Mouse (Mus musculus): ENCODE data around the gene Serpina10. TPM values are rescaled to one million over a fixed set of nuclear protein-coding genes. Genes with fewer than 3 reads are reported as not detected.
A peak's percentile ranks its signal among the peaks of the same experiment; 100 is the strongest.

The Serpina10 gene
- total RNA-seq, 2 experiments from 2014 or later = not detected

DNA sequence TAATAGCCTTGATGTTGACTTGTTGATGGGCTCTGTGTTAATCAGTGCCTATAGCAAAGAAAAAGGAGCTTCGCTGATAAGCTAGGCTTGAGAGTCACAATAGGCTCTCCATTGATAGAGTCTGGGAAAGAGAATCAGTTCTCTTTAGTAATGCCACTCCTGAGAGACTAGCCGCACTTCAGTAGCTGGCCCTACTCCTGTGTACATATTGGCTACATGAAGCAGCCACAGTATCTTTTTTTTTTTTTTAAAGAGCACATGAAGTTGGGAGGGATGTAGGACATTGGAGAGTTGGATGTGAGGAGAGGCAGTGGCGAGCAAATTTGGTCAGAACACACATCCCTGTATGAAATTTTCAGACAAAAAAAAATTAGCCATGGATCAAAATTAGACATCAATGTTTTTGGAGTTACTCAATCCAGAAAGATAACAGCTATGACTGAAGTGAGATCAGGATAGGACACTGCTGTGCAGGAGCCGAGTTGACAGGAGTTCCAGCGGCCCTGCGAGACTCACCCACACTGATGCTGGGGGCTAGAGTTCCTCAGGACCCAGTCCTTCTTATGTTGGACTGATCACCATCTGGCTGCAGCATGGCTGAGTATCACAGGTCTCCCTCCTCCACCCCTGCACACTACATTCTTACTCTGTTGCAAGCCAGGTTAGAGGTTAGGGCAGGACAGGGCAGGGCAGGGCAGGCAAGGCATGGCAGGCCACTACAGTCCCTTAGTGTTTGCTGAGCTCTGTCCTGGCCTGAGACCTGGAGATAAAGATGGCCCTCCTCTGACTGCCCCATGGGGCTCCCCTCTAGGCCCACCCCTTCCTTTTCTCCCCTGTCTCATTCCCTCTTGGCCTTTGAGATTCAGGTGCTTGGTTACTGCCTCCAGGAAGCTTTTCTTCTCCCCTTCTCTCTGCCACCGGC lies 24.1 kb upstream of the Serpina10 start:
- TF ChIP-seq CTCF (IDR thresholded peaks at IDR 0.05) = no peak
- no peak for DNase-seq (ENCODE audit: extremely low spot score in 1 of 2, low spot score in 2 of 2)
- Histone ChIP-seq H3K27ac (no peak overlapping the region), H3K4me3 (no peak overlapping the region)
- intact Hi-C loops (cut with DNase I) = no loop called here

DNA sequence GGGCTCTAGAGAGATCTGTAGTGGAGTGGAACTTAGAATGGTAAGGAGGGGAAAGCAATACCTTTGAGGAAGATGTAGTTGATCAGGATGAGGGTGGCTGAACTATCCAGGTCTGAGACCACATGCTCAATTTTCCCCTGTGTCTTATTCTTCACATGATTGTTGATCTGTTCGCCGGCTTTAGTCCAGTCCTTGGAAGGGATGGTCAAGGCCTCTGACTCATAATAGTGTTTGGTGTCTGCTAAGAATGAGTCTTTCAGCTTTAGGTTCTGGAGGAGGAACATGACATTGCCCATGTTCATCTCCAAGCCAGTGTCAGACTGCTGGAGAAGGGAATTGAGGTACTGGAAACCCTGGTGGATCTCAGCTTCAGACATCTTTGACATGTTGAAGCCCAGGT lies 22.6 kb upstream of the Serpina10 start:
- Histone ChIP-seq H3K27ac (no peak overlapping the region), H3K4me3 (no peak overlapping the region)
- intact Hi-C loops (cut with DNase I) = no loop called here
- TF ChIP-seq CTCF (IDR thresholded peaks at IDR 0.05) = no peak
- DNase-seq (ENCODE audit: extremely low spot score in 1 of 2, low spot score in 2 of 2) = no peak

DNA sequence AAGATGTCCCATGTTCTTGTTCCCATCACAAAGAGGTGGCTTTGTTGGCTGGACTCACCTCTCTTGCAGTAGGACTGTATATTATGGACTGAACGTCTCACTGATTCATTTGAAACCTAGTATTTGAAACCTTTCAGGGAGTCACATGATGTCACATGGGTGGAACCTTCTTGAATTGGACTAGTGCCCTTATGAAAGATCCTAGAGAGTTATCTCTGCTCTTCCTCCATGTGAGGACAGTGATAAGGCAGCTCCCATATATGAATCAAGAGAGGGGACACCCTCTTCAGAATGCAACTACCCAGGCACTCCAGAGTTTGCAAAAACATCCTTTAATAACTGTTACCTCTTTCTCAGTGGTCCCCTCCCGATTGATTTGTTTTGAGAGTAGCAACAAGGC lies 15.1 kb upstream of the Serpina10 start:
- Histone ChIP-seq H3K4me3 (no peak overlapping the region), H3K27ac (no peak overlapping the region)
- intact Hi-C loops (cut with DNase I) = no loop called here
- no peak for DNase-seq (ENCODE audit: extremely low spot score in 1 of 2, low spot score in 2 of 2)
- TF ChIP-seq CTCF (IDR thresholded peaks at IDR 0.05) = no peak

DNA sequence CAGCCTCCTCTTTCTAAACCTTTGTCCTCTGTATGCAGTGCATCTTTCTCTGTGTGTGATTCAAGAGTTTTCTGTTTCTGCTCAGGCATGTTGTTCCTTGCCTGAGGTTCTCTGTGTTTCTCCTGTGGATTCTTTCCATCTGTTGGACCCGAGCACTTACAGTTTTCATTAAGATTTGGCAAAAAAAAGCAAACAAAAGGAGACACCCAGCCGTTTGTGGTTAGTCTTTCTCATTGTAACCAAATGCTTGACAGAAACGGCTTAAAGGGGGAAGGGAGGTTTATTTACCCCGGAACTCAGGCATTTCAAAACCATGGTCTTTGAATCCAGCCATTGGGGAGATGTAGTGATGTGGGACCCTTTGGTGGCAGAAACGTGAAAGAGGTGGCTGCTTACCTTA lies 13.4 kb upstream of the Serpina10 start:
- H3K4me3 ChIP-seq = no peak overlapping the region
- no peak overlapping the region for H3K27ac ChIP-seq
- intact Hi-C loops (cut with DNase I) = loop anchor here (5.0 kb wide), 2 partner anchors 102 to 217 kb away; partner anchors contain the start of gene Ddx24
- DNase-seq (ENCODE audit: extremely low spot score in 1 of 2, low spot score in 2 of 2) = no peak
- TF ChIP-seq CTCF (IDR thresholded peaks at IDR 0.05) = no peak

DNA sequence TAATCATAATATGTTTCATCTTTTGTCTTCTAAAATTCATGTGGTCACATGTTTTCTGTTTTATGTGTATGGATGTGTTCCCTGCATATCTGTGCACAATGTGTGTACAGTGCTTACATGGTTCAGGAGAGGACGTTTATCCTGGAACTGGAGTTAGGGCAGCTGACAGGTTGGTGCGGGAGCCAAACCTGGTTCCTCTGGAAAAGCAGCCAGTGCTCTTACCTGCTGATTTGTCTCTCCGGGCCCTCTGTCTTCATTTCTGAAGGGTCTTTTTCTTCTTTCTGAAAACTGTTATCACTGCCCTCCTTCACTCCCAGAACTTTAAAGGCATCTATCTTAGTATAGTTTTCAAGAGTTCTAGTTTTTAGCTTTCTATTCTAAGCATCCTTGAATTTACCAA lies 12.6 kb upstream of the Serpina10 start:
- no peak for TF ChIP-seq CTCF (IDR thresholded peaks at IDR 0.05)
- Histone ChIP-seq H3K4me3 (no peak overlapping the region), H3K27ac (no peak overlapping the region)
- no peak for DNase-seq (ENCODE audit: extremely low spot score in 1 of 2, low spot score in 2 of 2)
- intact Hi-C loops (cut with DNase I) = loop anchor here (2.0 to 5.0 kb wide), 3 partner anchors 102 to 217 kb away; partner anchors contain the start of gene Ddx24

DNA sequence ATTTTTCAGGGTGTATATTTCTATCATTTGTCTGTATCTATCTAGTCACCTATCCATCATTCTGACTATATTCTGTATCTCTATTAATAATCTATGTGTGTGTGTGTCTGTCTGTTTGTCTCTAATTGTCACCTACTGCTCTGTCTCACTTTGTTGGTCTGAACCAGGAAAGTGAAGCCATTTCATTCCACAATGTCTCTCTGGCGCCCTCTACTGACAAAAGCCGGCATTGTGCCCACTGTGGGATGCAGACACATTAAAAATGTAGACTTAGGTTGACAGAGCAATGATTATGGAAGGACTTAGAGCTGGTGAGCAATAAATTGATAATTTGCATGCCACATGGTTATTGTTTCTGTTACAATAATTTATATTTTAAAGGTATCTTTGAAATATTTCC lies 12.1 kb upstream of the Serpina10 start:
- H3K27ac ChIP-seq = no peak overlapping the region
- no peak overlapping the region for H3K4me3 ChIP-seq
- intact Hi-C loops (cut with DNase I) = loop anchor here (2.0 to 5.0 kb wide), 3 partner anchors 101 to 216 kb away; partner anchors contain the start of gene Ddx24
- TF ChIP-seq CTCF (IDR thresholded peaks at IDR 0.05) = peak; percentile 88
- peak; percentile 70 to 86 for DNase-seq (ENCODE audit: extremely low spot score in 1 of 2, low spot score in 2 of 2)

DNA sequence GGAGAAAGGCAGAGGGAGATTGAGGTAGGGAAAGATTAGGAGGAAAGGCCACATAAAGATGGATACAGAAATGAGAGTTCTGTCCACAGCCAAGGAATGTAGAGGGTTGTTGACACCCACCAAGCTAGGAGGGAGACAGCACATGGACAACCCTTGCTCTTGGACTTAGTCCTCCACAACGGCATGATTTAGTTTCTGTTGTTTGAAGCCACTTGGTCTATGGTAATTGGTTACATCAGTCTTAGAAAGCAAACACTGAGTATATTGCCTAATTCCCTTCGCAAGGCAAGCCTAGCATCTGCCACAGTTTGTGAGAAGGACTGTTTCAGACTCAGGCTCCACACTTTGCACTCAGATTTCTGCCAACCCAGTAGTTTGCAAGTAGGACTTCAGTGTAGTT lies 4.6 kb upstream of the Serpina10 start:
- no peak for TF ChIP-seq CTCF (IDR thresholded peaks at IDR 0.05)
- intact Hi-C loops (cut with DNase I) = no loop called here
- Histone ChIP-seq H3K27ac (no peak overlapping the region), H3K4me3 (no peak overlapping the region)
- DNase-seq (ENCODE audit: extremely low spot score in 1 of 2, low spot score in 2 of 2) = no peak

DNA sequence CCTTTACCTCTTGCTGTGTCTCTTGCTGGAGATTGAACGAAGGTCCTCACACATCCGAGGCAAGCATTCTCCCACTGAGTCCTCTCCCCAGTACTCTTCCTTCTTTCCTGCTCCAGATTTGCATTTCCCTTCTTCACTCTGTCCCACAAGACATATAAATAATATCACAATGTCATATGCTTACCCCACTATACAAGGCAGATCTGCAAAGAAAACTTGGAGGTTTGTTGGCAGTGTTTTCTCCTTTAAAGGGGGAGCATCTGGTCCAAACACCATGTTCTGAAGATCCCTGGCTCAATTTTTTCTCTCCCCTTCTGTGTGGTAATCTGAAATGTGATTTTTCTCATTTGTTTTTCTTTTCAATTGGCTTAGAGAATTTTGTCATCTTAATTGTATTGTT lies 3.2 kb upstream of the Serpina10 start:
- H3K27ac ChIP-seq = no peak overlapping the region

DNA sequence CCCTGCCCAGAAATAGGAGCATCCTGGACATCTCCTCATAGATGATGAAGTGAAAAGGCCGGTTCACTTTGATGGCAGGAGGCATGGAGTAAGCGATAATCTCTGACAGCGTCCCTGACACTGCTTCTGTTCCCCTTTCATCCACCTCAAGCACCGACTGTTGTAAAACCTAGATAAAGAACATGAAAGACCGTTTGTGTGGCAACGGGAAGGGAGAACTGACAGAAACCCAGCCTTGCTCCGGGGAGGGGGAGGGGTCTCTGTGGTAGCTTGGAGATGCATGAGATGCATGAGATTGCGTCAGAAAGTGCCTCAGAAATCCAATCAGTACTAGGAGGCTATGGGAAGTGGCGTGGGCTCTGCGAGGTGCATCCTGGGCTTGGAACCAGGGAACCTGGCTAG lies 14.4 kb downstream of the Serpina10 start:
- H3K4me3 ChIP-seq = no peak overlapping the region
- no peak overlapping the region for H3K27ac ChIP-seq
- DNase-seq (ENCODE audit: extremely low spot score in 1 of 2, low spot score in 2 of 2) = no peak
- intact Hi-C loops (cut with DNase I) = no loop called here
- TF ChIP-seq CTCF (IDR thresholded peaks at IDR 0.05) = no peak

More for the DNA sequence above, 3.2 kb upstream of the Serpina10 start:
- TF ChIP-seq CTCF (IDR thresholded peaks at IDR 0.05) = no peak
- DNase-seq (ENCODE audit: extremely low spot score in 1 of 2, low spot score in 2 of 2) = no peak
- no peak overlapping the region for H3K4me3 ChIP-seq
- intact Hi-C loops (cut with DNase I) = no loop called here

DNA sequence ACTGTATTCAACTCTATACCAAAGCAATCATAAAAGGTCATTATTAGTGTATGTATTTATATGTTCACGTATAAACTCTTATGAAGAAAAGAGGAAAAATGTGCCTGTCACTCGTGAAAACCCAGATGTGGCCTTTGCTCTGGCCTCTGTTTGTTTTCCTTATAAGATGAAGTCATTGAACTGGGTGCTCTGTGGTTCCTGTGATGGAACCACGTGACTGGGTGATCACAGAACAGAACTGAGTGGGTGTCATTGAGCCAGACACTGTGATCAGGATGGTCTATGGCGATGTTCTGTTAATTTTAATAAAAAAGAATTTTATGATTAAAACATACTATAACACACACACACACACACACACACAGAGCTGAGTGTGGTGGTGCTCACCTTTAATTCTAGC lies 15.5 kb downstream of the Serpina10 start:
- no peak for DNase-seq (ENCODE audit: extremely low spot score in 1 of 2, low spot score in 2 of 2)
- Histone ChIP-seq H3K4me3 (no peak overlapping the region), H3K27ac (no peak overlapping the region)
- intact Hi-C loops (cut with DNase I) = no loop called here
- no peak for TF ChIP-seq CTCF (IDR thresholded peaks at IDR 0.05)

DNA sequence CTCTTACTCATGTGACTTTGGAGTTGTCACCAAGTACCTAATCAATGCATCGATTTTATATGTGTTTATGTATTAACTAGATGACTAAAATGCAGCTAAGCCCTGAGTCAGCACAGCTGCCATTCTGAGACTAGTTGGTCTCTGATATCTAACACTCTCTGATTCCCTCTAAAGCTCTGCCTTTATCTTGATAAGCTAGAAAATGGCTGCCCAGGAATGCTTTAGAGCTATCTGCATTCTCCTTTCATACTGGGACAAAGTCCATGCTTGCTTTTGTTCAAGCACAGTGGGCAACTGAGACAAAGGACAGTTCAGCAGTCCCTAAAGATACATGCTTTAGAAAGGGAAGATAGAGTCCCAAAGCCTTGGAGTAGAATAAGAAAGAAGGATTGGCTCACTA lies 16.1 kb downstream of the Serpina10 start:
- H3K4me3 ChIP-seq = no peak overlapping the region
- no peak for DNase-seq (ENCODE audit: extremely low spot score in 1 of 2, low spot score in 2 of 2)
- no peak for TF ChIP-seq CTCF (IDR thresholded peaks at IDR 0.05)
- intact Hi-C loops (cut with DNase I) = no loop called here
- H3K27ac ChIP-seq = no peak overlapping the region

DNA sequence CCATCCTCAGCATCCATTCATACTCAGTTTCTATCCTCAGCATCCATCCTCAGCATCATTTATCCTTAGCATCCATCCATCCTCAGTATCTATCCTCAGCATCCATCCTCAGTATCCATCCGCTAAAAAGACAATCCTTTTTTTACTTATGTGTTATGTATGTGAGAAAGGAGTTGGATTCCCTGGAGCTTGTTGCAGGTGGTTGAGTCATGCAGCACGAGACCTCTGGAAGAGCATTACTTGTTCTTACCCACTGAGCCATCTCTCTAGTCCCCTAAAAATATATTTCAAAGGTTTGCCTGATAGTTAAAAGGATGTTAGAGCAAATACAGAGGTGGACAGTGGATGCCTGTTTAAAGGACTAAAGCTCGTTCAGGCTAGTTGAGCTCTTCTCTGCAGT lies 29.4 kb downstream of the Serpina10 start:
- H3K27ac ChIP-seq = no peak overlapping the region
- no peak for DNase-seq (ENCODE audit: extremely low spot score in 1 of 2, low spot score in 2 of 2)
- no peak for TF ChIP-seq CTCF (IDR thresholded peaks at IDR 0.05)
- intact Hi-C loops (cut with DNase I) = no loop called here
- no peak overlapping the region for H3K4me3 ChIP-seq

DNA sequence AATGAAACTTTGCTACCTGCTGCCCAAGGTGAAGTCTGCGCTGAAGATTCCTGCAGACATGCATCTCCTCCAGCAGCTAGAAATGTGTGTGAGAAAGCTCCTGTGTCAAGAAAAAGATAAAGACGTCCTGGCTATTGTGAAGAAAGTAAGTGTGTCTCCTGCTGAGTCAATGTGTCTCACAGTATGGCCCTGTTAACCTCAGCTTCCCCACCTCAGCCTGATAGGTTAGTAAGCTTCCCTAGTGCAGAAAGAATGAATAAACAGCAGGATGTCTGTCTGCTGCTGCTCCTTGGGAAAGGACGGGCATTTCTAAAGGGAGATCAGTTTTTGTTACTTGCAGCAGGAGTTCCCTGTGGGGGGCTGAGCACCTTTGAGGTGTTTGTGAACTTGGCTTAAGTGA lies 30.9 kb downstream of the Serpina10 start:
- no peak for DNase-seq (ENCODE audit: extremely low spot score in 1 of 2, low spot score in 2 of 2)
- H3K27ac ChIP-seq = no peak overlapping the region
- H3K4me3 ChIP-seq = no peak overlapping the region
- no peak for TF ChIP-seq CTCF (IDR thresholded peaks at IDR 0.05)
- intact Hi-C loops (cut with DNase I) = no loop called here
